Mouse (Mus musculus) intestine, embryonic 16.5 days (tissue): ENCODE results near the gene Tmem268. TPM values are rescaled to one million over a fixed set of nuclear protein-coding genes. Genes with fewer than 3 reads are reported as not detected.

ENCODE experiments used
- ATAC-seq: fragments of 200-750 bp; cut with Nextera tagmentation; 2 replicates; pipeline ENCODE4 v1.8.0; 2017; ENCODE audit warnings: moderate TSS enrichment, moderate library complexity
- H3K27ac ChIP-seq: fragments of 300-500 bp; sonication (generic); 2 replicates; pipeline ENCODE4 v1.5.1; 2014; ENCODE audit warnings: mild to moderate bottlenecking, low read length
- H3K27me3 ChIP-seq: fragments of 300-500 bp; sonication (generic); replicated peaks from 2 replicates; pipeline ENCODE4 v1.6.1; 2014; ENCODE audit warnings: low read length, control low read depth, mixed read lengths; ENCODE audit not compliant: control insufficient read depth, insufficient read depth
- H3K36me3 ChIP-seq: fragments of 300-500 bp; sonication (generic); 2 replicates; pipeline ENCODE4 v1.6.1; 2014; ENCODE audit warnings: low read length, control low read depth; ENCODE audit not compliant: control insufficient read depth, insufficient read depth
- H3K4me1 ChIP-seq: fragments of 300-500 bp; sonication (generic); 2 replicates; pipeline ENCODE4 v1.6.1; 2014; ENCODE audit warnings: low read length, control low read depth, mixed read lengths; ENCODE audit not compliant: control insufficient read depth, insufficient read depth
- H3K4me2 ChIP-seq: fragments of 300-500 bp; sonication (generic); 2 replicates; pipeline ENCODE4 v1.6.1; 2014; ENCODE audit warnings: low read depth, low read length, control low read depth
- H3K4me3 ChIP-seq: fragments of 300-500 bp; sonication (generic); 2 replicates; pipeline ENCODE4 v1.5.1; 2014; ENCODE audit warnings: mild to moderate bottlenecking, low read length
- H3K9ac ChIP-seq: fragments of 300-500 bp; sonication (generic); 2 replicates; pipeline ENCODE4 v1.6.1; 2014; ENCODE audit warnings: low read depth, low read length
- H3K9me3 ChIP-seq: fragments of 300-500 bp; sonication (generic); 2 replicates; pipeline ENCODE4 v1.6.1; 2016; ENCODE audit warnings: low read length, control low read depth; ENCODE audit not compliant: control insufficient read depth
- WGBS: fragments of 180-500 bp; shearing (Covaris S2); extraction: QIAGEN DNeasy Blood & Tissue Kit; methylation state at CpG from one replicate; pipeline ENCODE4 v1.1.7; 2014; 5-methylcytosine and 5-hydroxymethylcytosine counted together
- polyA plus RNA-seq: library from polyadenylated mRNA; unstranded; fragments of >200 nt; fragmentation: Nextera tagmentation; extraction: Ambion mirVana; gene quantifications from 2 replicates; pipeline ENCODE4 v1.2.1, GENCODE M21; 2015

The Tmem268 gene
- polyA plus RNA-seq, 1 experiment from 2014 or later, result 15.9 TPM

DNA sequence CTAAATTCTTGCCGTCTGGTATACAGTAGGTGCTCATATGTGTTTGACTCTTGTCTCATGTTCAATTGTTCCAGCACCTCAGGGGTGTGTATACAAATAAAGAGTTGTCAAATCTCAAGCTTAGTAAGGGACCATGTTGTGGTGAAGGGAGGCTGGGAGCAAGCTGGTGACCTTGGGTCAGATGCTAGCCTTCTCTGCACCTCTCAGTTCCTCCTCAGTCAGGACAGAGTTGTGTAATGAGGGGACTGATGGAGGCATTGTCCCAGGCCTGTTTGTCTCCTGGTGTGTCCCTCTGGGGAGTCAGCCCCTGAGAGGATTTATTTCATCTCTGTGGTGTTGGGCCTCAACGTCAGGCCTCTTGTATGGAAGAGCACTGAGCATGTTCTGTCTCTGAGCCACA, 27.7 kb downstream of the Tmem268 start:
- Histone ChIP-seq H3K4me2 (no peak overlapping the region), H3K4me1 (no peaks in the 10 kb centered on the region), H3K9ac (no peak overlapping the region), H3K9me3 (no peaks in the 10 kb centered on the region), H3K27me3 (no peaks in the 10 kb centered on the region), H3K36me3 (no peaks in the 10 kb centered on the region), H3K27ac (no peak overlapping the region), H3K4me3 (no peak overlapping the region)
- no peak for ATAC-seq
- WGBS, result 84% methylated on average over 2 of the region's 2 CpGs

DNA sequence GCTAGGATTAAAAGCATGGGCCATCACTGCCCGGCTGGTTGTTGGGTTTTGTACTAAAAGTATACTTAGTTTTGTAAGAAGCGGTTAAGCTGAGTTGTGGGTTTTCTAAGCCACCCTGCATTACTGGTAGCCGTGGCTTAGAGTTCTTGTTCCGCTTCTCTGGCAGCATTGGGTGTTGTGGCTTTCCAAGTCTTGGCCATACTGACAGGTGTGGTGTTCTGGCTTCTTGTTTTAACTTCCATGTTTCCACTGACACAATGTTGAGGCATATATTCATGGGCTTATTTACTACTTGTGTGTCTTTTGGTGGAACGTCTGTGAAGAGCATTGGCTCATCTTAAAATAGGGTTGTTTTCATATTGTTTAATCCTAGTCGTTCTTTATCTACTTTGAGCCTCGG, 31.4 kb downstream of the Tmem268 start:
- Histone ChIP-seq H3K36me3 (no peaks in the 10 kb centered on the region), H3K4me3 (no peak overlapping the region), H3K4me2 (no peak overlapping the region), H3K4me1 (peaks cover 11% of the 10 kb centered on the region), H3K9ac (no peak overlapping the region), H3K9me3 (no peaks in the 10 kb centered on the region), H3K27me3 (no peaks in the 10 kb centered on the region), H3K27ac (no peak overlapping the region)
- 77% methylated on average over 7 of the region's 7 CpGs for WGBS
- no peak for ATAC-seq

DNA sequence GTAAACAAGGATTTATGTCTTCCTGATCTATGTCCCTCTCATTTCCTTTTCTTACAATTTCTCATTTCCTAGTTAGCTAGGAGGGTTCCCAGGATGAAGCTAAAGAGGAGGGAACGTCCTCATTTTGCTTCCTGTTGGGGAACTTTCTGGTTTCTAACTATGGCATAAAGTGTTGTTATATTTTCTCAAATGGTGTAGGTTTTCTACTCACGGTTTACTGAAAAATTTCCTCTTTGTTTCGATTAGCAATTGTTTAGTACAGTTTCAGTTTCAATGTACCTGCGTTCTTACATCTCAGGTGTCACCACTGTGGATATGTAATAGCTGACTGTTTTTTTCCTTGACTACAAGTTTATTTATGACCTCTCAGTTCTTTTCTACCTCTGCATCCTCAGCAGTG, 32.0 kb downstream of the Tmem268 start:
- WGBS, result 71% methylated on average over 4 of the region's 4 CpGs
- no peaks in the 10 kb centered on the region for H3K9me3 ChIP-seq
- no peak for ATAC-seq
- no peaks in the 10 kb centered on the region for H3K36me3 ChIP-seq
- no peak overlapping the region for H3K4me2 ChIP-seq
- H3K27me3 ChIP-seq, result no peaks in the 10 kb centered on the region
- H3K27ac ChIP-seq, result no peak overlapping the region
- H3K4me3 ChIP-seq, result no peak overlapping the region
- H3K4me1 ChIP-seq, result peaks cover 13% of the 10 kb centered on the region
- H3K9ac ChIP-seq, result no peak overlapping the region

DNA sequence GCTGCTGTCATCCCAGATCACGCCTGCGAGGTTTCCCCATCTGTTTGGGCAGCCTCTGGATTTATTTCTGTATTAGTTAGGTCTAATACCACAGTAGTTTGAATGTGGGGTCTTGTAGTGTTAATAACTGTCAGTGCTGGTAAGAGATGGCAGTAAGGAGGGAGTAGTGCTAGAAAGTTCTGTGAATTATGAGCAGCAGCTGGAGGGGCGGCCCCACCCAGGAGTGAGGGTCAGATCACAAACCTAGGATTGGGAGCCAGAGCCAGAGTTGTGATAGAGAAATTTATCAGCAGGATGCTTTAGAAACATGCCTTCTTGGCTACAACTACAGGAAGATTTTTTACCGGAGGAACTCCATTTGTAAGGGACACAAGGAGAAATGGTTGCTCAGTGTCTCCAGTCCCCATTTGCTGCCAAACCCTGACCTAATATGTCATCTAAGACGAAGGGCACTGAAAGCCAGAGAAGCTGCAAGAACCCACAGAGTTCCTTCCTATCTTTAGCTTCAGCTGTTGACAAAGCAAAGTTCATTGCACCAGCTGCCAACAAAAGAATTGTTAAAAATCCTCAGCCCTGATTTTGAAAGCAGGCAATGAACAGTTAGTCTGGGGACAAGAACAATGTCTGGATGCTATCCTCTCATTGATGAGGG, 36.0 kb downstream of the Tmem268 start:
- no peaks in the 10 kb centered on the region for H3K36me3 ChIP-seq
- 52% methylated on average over 5 of the region's 5 CpGs for WGBS
- ATAC-seq, result peak; percentile 2; the same call in 1 of the 2 replicates
- H3K4me1 ChIP-seq, result peaks cover 19% of the 10 kb centered on the region
- H3K27me3 ChIP-seq, result no peaks in the 10 kb centered on the region
- H3K27ac ChIP-seq, result no peak overlapping the region
- H3K4me2 ChIP-seq, result no peak overlapping the region
- H3K9me3 ChIP-seq, result no peaks in the 10 kb centered on the region
- no peak overlapping the region for H3K9ac ChIP-seq
- no peak overlapping the region for H3K4me3 ChIP-seq

GRCm38 (mm10) chr4:63595259-63595658, 36.7 kb downstream of the Tmem268 start:
- ATAC-seq, result peak; percentile 34; the same call in 1 of the 2 replicates
- H3K27ac ChIP-seq, result no peak overlapping the region
- no peaks in the 10 kb centered on the region for H3K9me3 ChIP-seq
- H3K4me1 ChIP-seq, result peaks cover 19% of the 10 kb centered on the region
- no peaks in the 10 kb centered on the region for H3K27me3 ChIP-seq
- H3K4me2 ChIP-seq, result no peak overlapping the region
- 40% methylated on average over 10 of the region's 10 CpGs for WGBS
- H3K9ac ChIP-seq, result no peak overlapping the region
- no peak overlapping the region for H3K4me3 ChIP-seq
- H3K36me3 ChIP-seq, result no peaks in the 10 kb centered on the region

- Histone ChIP-seq H3K9ac (no peak overlapping the region), H3K36me3 (no peaks in the 10 kb centered on the region), H3K9me3 (no peaks in the 10 kb centered on the region), H3K4me3 (no peak overlapping the region), H3K27ac (peak overlapping the region; percentile 45), H3K4me1 (peaks cover 22% of the 10 kb centered on the region), H3K4me2 (no peak overlapping the region), H3K27me3 (no peaks in the 10 kb centered on the region)
- peak; percentile 76 for ATAC-seq
- 69% methylated on average over 4 of the region's 4 CpGs for WGBS
Measured at GRCm38 (mm10) chr4:63596010-63596409, 37.4 kb downstream of the Tmem268 start.

- peak; percentile 90 for ATAC-seq
- H3K27me3 ChIP-seq, result no peaks in the 10 kb centered on the region
- no peak overlapping the region for H3K9ac ChIP-seq
- H3K36me3 ChIP-seq, result no peaks in the 10 kb centered on the region
- H3K27ac ChIP-seq, result no peak overlapping the region
- H3K4me2 ChIP-seq, result no peak overlapping the region
- H3K9me3 ChIP-seq, result no peaks in the 10 kb centered on the region
- H3K4me1 ChIP-seq, result peaks cover 9% of the 10 kb centered on the region
- H3K4me3 ChIP-seq, result no peak overlapping the region
- WGBS, result 61% methylated on average over 6 of the region's 6 CpGs
Measured at GRCm38 (mm10) chr4:63600786-63601185, 42.2 kb downstream of the Tmem268 start.

GRCm38 (mm10) chr4:63601263-63601662, 42.7 kb downstream of the Tmem268 start:
- Histone ChIP-seq H3K4me2 (no peak overlapping the region), H3K27me3 (no peaks in the 10 kb centered on the region)
- peak; percentile 20; the same call in 1 of the 2 replicates for ATAC-seq

DNA sequence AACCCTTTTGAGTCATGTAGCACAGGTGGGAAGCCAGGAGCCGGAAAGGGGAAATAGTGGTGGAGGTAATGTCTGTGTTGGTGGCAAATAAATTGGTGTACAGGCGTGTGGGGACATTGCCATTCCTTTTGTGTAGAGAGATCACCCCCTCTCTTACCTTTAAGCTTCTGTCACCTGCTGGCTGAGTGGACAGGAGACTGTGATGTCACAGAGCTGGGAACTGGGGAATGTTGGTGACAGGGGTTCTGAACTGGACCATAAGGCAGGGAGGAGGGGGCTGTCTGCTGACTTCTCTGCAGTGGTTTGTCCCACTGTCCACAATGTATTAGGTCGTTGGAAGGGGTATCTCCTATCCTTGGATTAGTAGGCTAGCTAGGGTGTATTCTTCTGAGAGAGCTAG, 46.4 kb downstream of the Tmem268 start, which contains the start of gene Gm11213:
TSS of gene Gm11213 (minus strand) at position 317 of the 400 bp plus-strand sequence.
- WGBS, result 83% methylated on average over 3 of the region's 3 CpGs
- Histone ChIP-seq H3K4me1 (peaks cover 5% of the 10 kb centered on the region), H3K27me3 (no peaks in the 10 kb centered on the region), H3K36me3 (no peaks in the 10 kb centered on the region), H3K27ac (no peak within 1 kb of the TSS), H3K9ac (no peak within 1 kb of the TSS), H3K4me2 (no peak within 1 kb of the TSS), H3K4me3 (no peak within 1 kb of the TSS), H3K9me3 (no peaks in the 10 kb centered on the region)
- no peak for ATAC-seq

More at GRCm38 (mm10) chr4:63601263-63601662, 42.7 kb downstream of the Tmem268 start:
- H3K9me3 ChIP-seq, result no peaks in the 10 kb centered on the region
- H3K9ac ChIP-seq, result no peak overlapping the region
- H3K27ac ChIP-seq, result no peak overlapping the region
- H3K4me1 ChIP-seq, result peaks cover 5% of the 10 kb centered on the region
- no peak overlapping the region for H3K4me3 ChIP-seq
- H3K36me3 ChIP-seq, result no peaks in the 10 kb centered on the region

DNA sequence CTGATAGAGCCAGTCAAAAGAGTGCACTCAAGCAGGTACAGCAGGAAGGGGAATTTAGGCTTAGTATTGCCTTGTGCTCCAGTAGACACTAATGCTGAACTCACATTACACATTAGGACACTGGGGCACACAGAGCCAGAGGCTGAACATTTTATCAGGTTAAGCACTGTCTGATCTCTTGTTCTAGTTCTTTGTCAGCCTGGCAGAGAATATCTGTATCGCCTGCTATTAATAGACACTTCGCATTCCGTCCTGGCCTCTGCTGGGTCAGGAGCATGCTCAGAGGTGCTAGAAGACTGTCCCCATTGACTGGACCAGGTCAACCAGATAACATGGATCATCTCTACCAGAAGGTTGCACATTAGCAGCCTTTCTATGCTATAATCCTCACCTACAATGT, 47.0 kb downstream of the Tmem268 start:
- ATAC-seq, result no peak
- H3K9me3 ChIP-seq, result no peaks in the 10 kb centered on the region
- no peak overlapping the region for H3K27ac ChIP-seq
- H3K4me3 ChIP-seq, result no peak overlapping the region
- H3K9ac ChIP-seq, result no peak overlapping the region
- no peak overlapping the region for H3K4me2 ChIP-seq
- WGBS, result 89% methylated on average over 3 of the region's 3 CpGs
- H3K4me1 ChIP-seq, result peaks cover 2% of the 10 kb centered on the region
- H3K36me3 ChIP-seq, result no peaks in the 10 kb centered on the region
- no peaks in the 10 kb centered on the region for H3K27me3 ChIP-seq
